Mouse (Mus musculus) lung, adult 2 months (tissue): Measurements from ENCODE around the gene Foxa3. TPM values are rescaled to one million over a fixed set of nuclear protein-coding genes. Genes with fewer than 3 reads are reported as not detected.

Source experiments
- DNase-seq: peaks from one replicate; pipeline ENCODE4 v3.0.0; 2022
- H3K4me1 ChIP-seq: fragments of 200-500 bp; 2 replicates; pipeline ENCODE4 v1.6.1; 2011; ENCODE audit warnings: low read length; ENCODE audit not compliant: control insufficient read depth, insufficient read depth
- H3K4me3 ChIP-seq: fragments of 200-500 bp; replicated peaks from 2 replicates; pipeline ENCODE3; 2011; ENCODE audit warnings: low read depth, mild to moderate bottlenecking, control low read depth, low read length; ENCODE audit errors: extremely low read depth
- CTCF ChIP-seq: fragments of 200-500 bp; IDR thresholded peaks from 2 replicates; pipeline ENCODE4 v1.5.1; 2011; ENCODE audit warnings: mild to moderate bottlenecking, low read length, control low read depth; ENCODE audit not compliant: insufficient read depth
- POLR2A ChIP-seq: fragments of 200-500 bp; IDR thresholded peaks from 2 replicates; pipeline ENCODE4 v1.6.1; 2011; ENCODE audit warnings: low read depth, mild to moderate bottlenecking, control low read depth, low read length, borderline replicate concordance; ENCODE audit errors: extremely low read depth
- WGBS: fragments of 180-500 bp; shearing (Covaris S2); methylation state at CpG from one replicate; pipeline ENCODE4 v1.1.7; 2018; 5-methylcytosine and 5-hydroxymethylcytosine counted together
- polyA plus RNA-seq: library from polyadenylated mRNA; depleted of rRNA; stranded (reverse); fragments of >200 nt; gene quantifications from 2 replicates; pipeline ENCODE4 v1.2.3, GENCODE M21; 2012

Foxa3 gene
- polyA plus RNA-seq, 1 experiment, result 0.39 TPM

DNA sequence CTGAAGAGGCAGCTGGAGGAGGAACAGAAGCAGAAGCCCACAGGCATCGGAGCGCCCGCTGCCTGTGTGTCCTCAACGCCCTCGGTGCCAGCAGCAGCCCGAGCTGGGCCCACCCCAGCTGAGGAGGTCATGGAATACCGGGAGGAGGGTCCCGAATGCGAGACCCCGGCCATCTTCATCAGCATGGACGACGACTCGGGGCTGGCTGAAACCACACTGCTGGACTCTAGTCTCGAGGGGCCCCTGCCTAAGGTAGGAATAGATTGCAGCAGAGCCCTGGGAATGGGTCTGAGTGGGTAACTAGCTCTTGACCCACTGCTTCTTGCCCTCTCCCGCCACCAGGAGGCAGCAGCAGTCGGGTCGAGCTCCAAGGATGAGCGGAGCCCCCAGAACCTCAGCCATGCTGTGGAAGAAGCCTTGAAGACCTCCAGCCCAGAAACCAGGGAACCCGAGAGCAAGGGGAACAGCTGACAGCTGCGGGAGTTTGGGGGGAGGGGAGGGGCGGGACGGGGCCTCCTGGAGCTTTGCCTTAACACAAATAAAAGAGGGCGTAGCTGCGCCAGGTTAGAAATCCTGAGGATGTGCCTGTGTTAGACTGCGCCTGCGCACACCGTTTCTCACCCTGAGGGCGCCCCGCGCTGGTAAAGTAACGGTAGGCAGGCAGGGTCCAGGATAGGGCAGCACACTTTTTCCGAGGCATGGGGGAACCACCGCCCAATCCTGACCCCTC is 30.9 kb upstream of the Foxa3 start, which contains the start of gene Rsph6a:
Gene Rsph6a (plus strand): TSS at position 644 of the 730 bp plus-strand sequence.
- TF ChIP-seq CTCF (peak; percentile 42), POLR2A (no peak)
- WGBS, result 51% methylated on average over 33 of the region's 33 CpGs
- Histone ChIP-seq H3K4me1 (no peaks in the 10 kb centered on the region), H3K4me3 (no peak within 1 kb of the TSS)
- no peak for DNase-seq

DNA sequence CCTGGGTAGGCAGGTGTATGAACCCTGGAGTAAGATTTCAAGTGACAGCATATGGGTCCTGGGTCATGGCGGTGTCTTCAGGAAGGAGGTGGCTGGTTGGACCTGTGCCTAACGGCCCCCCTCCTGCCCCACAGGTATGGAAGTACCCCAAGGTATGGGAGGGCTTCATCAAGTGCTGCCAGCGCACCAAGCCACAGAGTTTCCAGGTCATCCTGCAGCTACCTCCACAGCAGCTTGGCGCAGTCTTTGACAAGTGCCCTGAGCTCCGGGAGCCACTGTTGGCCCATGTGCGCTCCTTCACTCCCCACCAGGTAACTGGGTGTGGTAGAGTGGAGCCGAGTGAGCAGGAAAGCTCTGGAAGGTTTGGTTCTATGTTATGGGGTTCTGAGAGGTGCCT is 29.8 kb upstream of the Foxa3 start:
- TF ChIP-seq CTCF, result no peak
- no peak for TF ChIP-seq POLR2A
- 84% methylated on average over 7 of the region's 7 CpGs for WGBS
- H3K4me1 ChIP-seq, result no peaks in the 10 kb centered on the region
- no peak overlapping the region for H3K4me3 ChIP-seq
- no peak for DNase-seq

DNA sequence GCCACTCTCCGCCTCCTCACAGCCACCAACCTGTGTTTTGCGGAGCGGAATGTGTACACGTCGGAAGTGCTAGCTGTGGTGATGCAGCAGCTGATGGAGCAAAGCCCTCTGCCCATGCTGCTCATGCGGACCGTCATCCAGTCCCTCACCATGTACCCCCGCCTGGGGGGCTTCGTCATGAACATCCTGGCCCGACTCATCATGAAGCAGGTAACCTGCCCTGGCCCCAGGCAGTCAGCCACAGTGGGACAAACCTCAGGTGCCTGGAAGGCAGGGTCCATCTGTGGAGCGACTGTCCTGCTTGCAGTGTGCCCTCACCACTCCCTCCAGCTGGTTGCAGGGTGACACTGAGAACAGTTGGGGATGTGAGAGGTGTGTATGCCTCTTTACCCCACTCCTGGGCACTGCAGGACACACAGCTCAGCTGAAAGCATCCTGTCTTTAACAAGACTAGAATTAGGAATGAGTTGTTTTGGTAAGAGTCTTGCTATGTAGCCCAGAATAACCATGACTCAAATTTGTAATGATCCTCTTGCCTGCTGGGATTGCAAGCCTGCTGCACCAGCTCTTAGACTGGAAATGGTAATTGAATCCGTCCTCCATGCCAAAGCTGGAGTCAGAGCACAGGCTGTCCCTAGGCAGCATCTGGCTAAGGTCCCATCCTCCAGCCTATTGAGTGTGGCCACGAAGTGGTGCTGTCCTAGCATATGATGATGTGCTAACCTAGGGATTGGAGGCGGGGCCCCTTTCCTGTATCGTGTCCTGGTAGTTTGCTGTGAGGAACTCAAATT is 29.2 kb upstream of the Foxa3 start:
- Histone ChIP-seq H3K4me3 (no peak overlapping the region), H3K4me1 (no peaks in the 10 kb centered on the region)
- TF ChIP-seq CTCF, result no peak
- TF ChIP-seq POLR2A, result no peak
- WGBS, result 89% methylated on average over 15 of the region's 15 CpGs
- DNase-seq, result no peak

GRCm38 (mm10) chr7:19051161-19051560 is 27.8 kb upstream of the Foxa3 start:
- no peak for DNase-seq
- WGBS, result 45% methylated on average over 4 of the region's 4 CpGs
- Histone ChIP-seq H3K4me1 (no peaks in the 10 kb centered on the region), H3K4me3 (no peak overlapping the region)
- TF ChIP-seq POLR2A (no peak), CTCF (no peak)

- TF ChIP-seq POLR2A (no peak), CTCF (no peak)
- WGBS, result 75% methylated on average over 8 of the region's 8 CpGs
- no peak overlapping the region for H3K4me3 ChIP-seq
These were observed 26.8 kb upstream of the Foxa3 start for GRCm38 (mm10) chr7:19050172-19050571.

GRCm38 (mm10) chr7:19049252-19049651 is 25.9 kb upstream of the Foxa3 start:
- no peak for TF ChIP-seq CTCF
- no peak for TF ChIP-seq POLR2A
- 91% methylated on average over 5 of the region's 5 CpGs for WGBS
- DNase-seq, result no peak
- no peaks in the 10 kb centered on the region for H3K4me1 ChIP-seq
- no peak overlapping the region for H3K4me3 ChIP-seq

More at GRCm38 (mm10) chr7:19050172-19050571, 26.8 kb upstream of the Foxa3 start:
- no peaks in the 10 kb centered on the region for H3K4me1 ChIP-seq
- no peak for DNase-seq

DNA sequence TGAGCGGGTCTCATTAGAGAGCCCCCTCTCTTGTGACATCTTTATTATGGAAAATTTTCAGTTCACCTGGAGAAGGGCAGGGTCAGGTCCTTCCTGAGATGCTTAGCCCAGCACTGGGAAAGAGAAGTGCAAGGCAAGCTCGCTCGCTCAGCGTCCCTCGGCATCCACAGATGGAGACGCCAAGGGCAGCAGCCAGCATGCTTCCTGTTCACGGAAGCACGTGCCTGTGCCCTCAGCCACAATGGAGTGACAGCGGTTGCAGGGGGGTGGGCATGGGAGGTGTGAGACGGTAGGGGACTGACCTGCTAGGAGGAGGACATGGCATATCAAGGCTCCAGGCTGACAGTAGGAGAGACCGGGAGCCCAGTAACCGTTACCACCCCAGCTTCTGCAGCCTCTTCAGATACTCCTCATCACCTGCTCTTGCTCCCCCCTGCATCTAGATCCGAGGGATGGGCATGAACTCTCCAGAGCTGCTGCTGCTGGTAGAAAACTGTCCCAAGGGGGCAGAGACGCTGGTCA is 24.7 kb upstream of the Foxa3 start:
- TF ChIP-seq POLR2A (no peak), CTCF (no peak)
- Histone ChIP-seq H3K4me1 (no peaks in the 10 kb centered on the region), H3K4me3 (no peak overlapping the region)
- WGBS, result 83% methylated on average over 14 of the region's 14 CpGs
- no peak for DNase-seq

GRCm38 (mm10) chr7:19046286-19047069 is 23.1 kb upstream of the Foxa3 start:
- 89% methylated on average over 11 of the region's 11 CpGs for WGBS
- Histone ChIP-seq H3K4me1 (no peaks in the 10 kb centered on the region), H3K4me3 (no peak overlapping the region)
- DNase-seq, result no peak
- TF ChIP-seq POLR2A, result no peak

- no peak overlapping the region for H3K4me3 ChIP-seq
- WGBS, result 95% methylated on average over 6 of the region's 6 CpGs
- no peaks in the 10 kb centered on the region for H3K4me1 ChIP-seq
- no peak for DNase-seq
- TF ChIP-seq CTCF (no peak), POLR2A (no peak)
These were observed 21.3 kb upstream of the Foxa3 start for GRCm38 (mm10) chr7:19044616-19045015.
